ENCODE assay signal across 8 mouse cellular contexts in the genomic region with DNA sequence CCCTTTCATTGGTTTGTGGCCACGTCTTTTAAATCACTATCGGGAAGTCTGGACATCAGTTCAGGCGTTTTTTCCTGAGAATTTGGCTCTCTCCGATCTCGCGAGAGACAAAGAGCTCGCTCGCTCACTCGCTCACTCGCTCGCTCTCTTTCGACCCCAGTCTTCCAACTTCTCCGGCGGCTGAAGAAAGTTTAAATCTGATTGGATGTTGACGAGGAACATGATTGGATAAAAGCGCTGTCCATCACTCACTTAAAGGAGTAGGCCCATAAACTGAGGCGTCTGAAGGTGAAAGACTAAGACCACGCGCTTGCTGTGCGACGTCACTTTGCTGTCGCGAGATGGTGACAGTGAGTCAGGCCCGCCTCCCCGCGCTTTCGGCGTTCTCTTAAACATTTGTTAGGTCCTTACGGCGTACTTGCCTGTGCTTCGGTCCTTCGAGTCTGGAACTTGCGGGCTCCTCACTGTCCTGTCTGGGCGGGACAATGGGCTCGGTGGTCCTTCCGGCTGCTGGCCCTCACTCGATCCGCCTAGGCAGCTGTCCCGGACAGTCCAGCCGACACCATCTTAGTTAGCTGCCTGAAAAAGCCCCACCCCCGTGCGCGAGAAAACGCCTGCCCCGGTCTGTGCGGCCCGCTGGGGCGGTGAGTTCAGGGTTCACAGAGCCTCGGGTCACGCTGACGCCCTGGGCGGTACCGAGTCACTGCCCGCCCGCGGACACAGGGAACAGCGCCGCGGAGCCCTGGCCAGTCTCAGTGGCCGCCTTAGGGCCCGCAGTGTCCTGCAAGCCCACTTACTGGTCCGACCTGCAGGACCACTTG. TPM values are rescaled to one million over a fixed set of nuclear protein-coding genes. Genes with fewer than 3 reads are reported as not detected.
DNase-seq lines count a peak whose midpoint lies in the region; ATAC-seq lines count a peak whose summit lies in the region.

Rbm15 (minus strand) TSS at position 293 of the 821 bp plus-strand sequence.

- under 1% methylated on average over 62 of the region's 62 CpGs for WGBS in heart, embryonic 14.5 days
- under 1% methylated on average over 62 of the region's 62 CpGs for WGBS in liver, embryonic 13.5 days (ENCODE audit: insufficient replicate concordance)
- under 1% methylated on average over 62 of the region's 62 CpGs for WGBS in stomach, embryonic 16.5 days

- peak within 1 kb of the TSS; percentile 98 for H3K9ac ChIP-seq in heart, embryonic 14.5 days (ENCODE audit: low read length)
- peak within 1 kb of the TSS; percentile 94 for H3K9ac ChIP-seq in liver, embryonic 13.5 days
- peak within 1 kb of the TSS; percentile 93 for H3K9ac ChIP-seq in stomach, embryonic 16.5 days (ENCODE audit: low read length)

- ATAC-seq in CD4-positive, CD25-positive, alpha-beta regulatory T cell, adult 4 months, result peak; percentile 80
- ATAC-seq in heart, embryonic 14.5 days (ENCODE audit: insufficient number of reproducible peaks, insufficient read depth, low FRiP score, low read depth), result peak; percentile 92
- ATAC-seq in liver, embryonic 13.5 days (ENCODE audit: low read depth), result peak; percentile 86
- ATAC-seq in stomach, embryonic 16.5 days (ENCODE audit: insufficient read depth, low FRiP score), result peak; percentile 92

- H3K36me3 ChIP-seq in heart, embryonic 14.5 days (ENCODE audit: control insufficient read depth, insufficient read depth, low read length), result peaks cover 30% of the 10 kb centered on the region
- H3K36me3 ChIP-seq in liver, embryonic 13.5 days, result peaks cover 28% of the 10 kb centered on the region
- no peaks in the 10 kb centered on the region for H3K36me3 ChIP-seq in stomach, embryonic 16.5 days (ENCODE audit: control insufficient read depth, insufficient read depth, low read length)

- H3K4me2 ChIP-seq in heart, embryonic 14.5 days (ENCODE audit: low read length), result peak within 1 kb of the TSS; percentile 98
- peak within 1 kb of the TSS; percentile 94 for H3K4me2 ChIP-seq in liver, embryonic 13.5 days
- peak within 1 kb of the TSS; percentile 83 for H3K4me2 ChIP-seq in stomach, embryonic 16.5 days (ENCODE audit: low read depth, low read length)

- H3K27me3 ChIP-seq in heart, embryonic 14.5 days (ENCODE audit: control insufficient read depth, insufficient read depth, low read length), result no peaks in the 10 kb centered on the region
- H3K27me3 ChIP-seq in liver, embryonic 13.5 days, result no peaks in the 10 kb centered on the region
- H3K27me3 ChIP-seq in stomach, embryonic 16.5 days (ENCODE audit: control insufficient read depth, insufficient read depth, low read length), result no peaks in the 10 kb centered on the region

- DNase-seq in c-Kit-negative CD71-positive TER-119-positive erythroid progenitor cells, embryonic 14.5 days (ENCODE audit: low read depth, low spot score), result peak; percentile 99
- DNase-seq in fibroblast of lung, adult 2 months (ENCODE audit: low read depth), result peak; percentile 99
- peak; percentile 99 for DNase-seq in kidney, postnatal 14 days
- peak; percentile 92 for DNase-seq in liver, embryonic 13.5 days
- peak; percentile 94 for DNase-seq in neural tube, embryonic 10.5 days (ENCODE audit: extremely low spot score, low spot score)

- no peaks in the 10 kb centered on the region for H3K9me3 ChIP-seq in heart, embryonic 14.5 days (ENCODE audit: control insufficient read depth, low read length)
- no peaks in the 10 kb centered on the region for H3K9me3 ChIP-seq in liver, embryonic 13.5 days (replicated peaks)
- H3K9me3 ChIP-seq in stomach, embryonic 16.5 days (replicated peaks; ENCODE audit: control insufficient read depth, low read length), result no peaks in the 10 kb centered on the region

- peaks cover 18 to 35% of the 10 kb centered on the region in 2 experiments for H3K4me1 ChIP-seq in heart, embryonic 14.5 days (ENCODE audit: control insufficient read depth in 2 of 2, insufficient read depth in 2 of 2, low read length in 2 of 2)
- H3K4me1 ChIP-seq in liver, embryonic 13.5 days (replicated peaks), result peaks cover 35% of the 10 kb centered on the region
- H3K4me1 ChIP-seq in stomach, embryonic 16.5 days (ENCODE audit: control insufficient read depth, insufficient read depth, low read length), result peaks cover 19% of the 10 kb centered on the region

- H3K27ac ChIP-seq in heart, embryonic 14.5 days (replicated peaks in 1 of 2; ENCODE audit: control insufficient read depth in 1 of 2, insufficient read depth in 1 of 2, low read depth in 2 of 2, low read length in 2 of 2), result peak within 1 kb of the TSS; percentile 97 to 99
- peak within 1 kb of the TSS; percentile 97 for H3K27ac ChIP-seq in liver, embryonic 13.5 days
- peak within 1 kb of the TSS; percentile 98 for H3K27ac ChIP-seq in stomach, embryonic 16.5 days (ENCODE audit: low read length)

- H3K4me3 ChIP-seq in heart, embryonic 14.5 days (ENCODE audit: control insufficient read depth in 1 of 2, insufficient read depth in 1 of 2, low read depth in 1 of 2, low read length in 2 of 2), result peak within 1 kb of the TSS; percentile 95 to 99
- peak within 1 kb of the TSS; percentile 99 for H3K4me3 ChIP-seq in liver, embryonic 13.5 days (replicated peaks)
- H3K4me3 ChIP-seq in stomach, embryonic 16.5 days (replicated peaks; ENCODE audit: low read length), result peak within 1 kb of the TSS; percentile 99

RNA-seq across cellular contexts. Expression of gene Rbm15, which starts in this region (rescaled TPM):
- polyA plus RNA-seq in CD4-positive, CD25-positive, alpha-beta regulatory T cell, adult 4 months (2017; shearing (Covaris generic)), result 10 to 100 TPM; 11.6 to 19.8 TPM
- 11.7 and 13.2 TPM in 2 replicates for polyA plus RNA-seq in heart, embryonic 14.5 days (2014; fragmentation: Nextera tagmentation; extraction: Ambion mirVana)
- 9.6 and 11.9 TPM in 2 replicates for polyA plus RNA-seq in liver, embryonic 13.5 days (2015; fragmentation: Nextera tagmentation; extraction: Ambion mirVana)
- 11.0 and 12.3 TPM in 2 replicates for polyA plus RNA-seq in stomach, embryonic 16.5 days (2015; fragmentation: Nextera tagmentation; extraction: Ambion mirVana)

Comparison
In these comparisons a context has a peak if more than half of its experiments do, and no peak if none do; other contexts are left out.
1. Peak in every context shown above with its lines: DNase-seq, ATAC-seq, H3K4me3 ChIP-seq and H3K27ac ChIP-seq.